Mouse (Mus musculus): Measurements from ENCODE around the gene Vmn2r46.
"Not testable (repeated sequence)": the region's sequence is repeated elsewhere in the genome, so short reads cannot be mapped to it uniquely, and the experiment has no call there.

The Vmn2r46 gene

DNA sequence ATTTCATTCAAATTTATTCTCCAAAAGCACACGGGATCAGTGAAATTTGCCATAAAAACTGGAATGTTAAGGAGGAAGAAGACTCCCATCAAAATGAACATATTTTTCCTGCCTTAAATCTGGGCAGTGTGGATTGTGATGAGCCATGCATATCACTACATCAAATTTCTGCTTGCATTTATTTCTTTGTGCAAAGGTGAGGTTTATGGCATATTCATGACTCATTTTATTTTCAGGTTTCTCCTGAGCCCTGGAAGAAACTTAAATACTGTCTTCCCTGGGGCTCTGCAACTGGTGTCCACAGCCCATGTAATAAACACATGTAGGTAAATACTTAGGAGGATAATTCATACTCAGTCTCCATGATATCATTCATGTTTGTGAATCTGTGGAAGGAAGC is at the start of gene Vmn2r46:
Gene Vmn2r46, minus strand, starts transcription at position 101 of the 400 bp plus-strand sequence.
- DNase-seq (ENCODE audit: low read depth, low spot score): not testable (repeated sequence)
